Mouse (Mus musculus): ENCODE measurements around the gene Nck2. TPM values are rescaled to one million over a fixed set of nuclear protein-coding genes. Genes with fewer than 3 reads are reported as not detected.

The Nck2 gene
- total and polyA plus RNA-seq, 2 experiments from 2014 or later, result 40.3 to 79.2 TPM

DNA sequence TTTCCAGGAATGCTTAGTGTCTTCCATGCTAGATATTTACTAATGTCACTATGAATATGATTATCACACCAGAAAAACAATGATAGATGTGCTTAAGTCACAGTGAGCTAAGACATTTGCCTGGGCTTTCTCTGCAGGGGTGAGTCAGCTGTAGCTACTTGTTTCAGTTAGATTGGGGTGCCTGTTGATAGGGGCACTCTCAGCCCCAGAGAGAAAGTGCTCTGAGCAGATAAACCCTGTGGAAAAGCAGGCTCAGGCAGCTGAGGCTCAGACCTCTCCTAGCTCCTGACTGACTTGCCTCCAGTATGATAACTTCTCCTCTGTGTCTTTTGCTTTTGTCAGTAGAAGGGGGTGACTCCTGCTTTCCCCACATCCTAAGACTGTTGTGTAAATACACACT lies 30.2 kb upstream of the Nck2 start:
- Histone ChIP-seq H3K27me3 (ENCODE audit: insufficient read depth, low read length) (no peaks in the 10 kb centered on the region), H3K36me3 (ENCODE audit: insufficient read depth) (no peaks in the 10 kb centered on the region), H3K4me1 (ENCODE audit: insufficient read depth) (no peaks in the 10 kb centered on the region), H3K9me3 (ENCODE audit: low read length) (no peaks in the 10 kb centered on the region), H3K27ac (ENCODE audit: low read depth, low read length) (no peak overlapping the region), H3K9ac (no peak overlapping the region), H3K4me2 (ENCODE audit: low read depth) (no peak overlapping the region), H3K4me3 (ENCODE audit: low read depth, low read length) (no peak overlapping the region)
- no peak for ATAC-seq
- no peak for DNase-seq
- no peak for TF ChIP-seq CTCF (IDR thresholded peaks at IDR 0.05; ENCODE audit: low read depth)

GRCm38 (mm10) chr1:43414971-43415370 lies 29.4 kb upstream of the Nck2 start:
- Histone ChIP-seq H3K27me3 (ENCODE audit: insufficient read depth, low read length) (no peaks in the 10 kb centered on the region), H3K36me3 (ENCODE audit: insufficient read depth) (no peaks in the 10 kb centered on the region), H3K4me2 (ENCODE audit: low read depth) (no peak overlapping the region), H3K9me3 (ENCODE audit: low read length) (no peaks in the 10 kb centered on the region), H3K27ac (ENCODE audit: low read depth, low read length) (no peak overlapping the region), H3K9ac (no peak overlapping the region), H3K4me1 (ENCODE audit: insufficient read depth) (no peaks in the 10 kb centered on the region), H3K4me3 (ENCODE audit: low read depth, low read length) (no peak overlapping the region)
- no peak for TF ChIP-seq CTCF (IDR thresholded peaks at IDR 0.05; ENCODE audit: low read depth)
- DNase-seq (no peak), ATAC-seq (no peak)

DNA sequence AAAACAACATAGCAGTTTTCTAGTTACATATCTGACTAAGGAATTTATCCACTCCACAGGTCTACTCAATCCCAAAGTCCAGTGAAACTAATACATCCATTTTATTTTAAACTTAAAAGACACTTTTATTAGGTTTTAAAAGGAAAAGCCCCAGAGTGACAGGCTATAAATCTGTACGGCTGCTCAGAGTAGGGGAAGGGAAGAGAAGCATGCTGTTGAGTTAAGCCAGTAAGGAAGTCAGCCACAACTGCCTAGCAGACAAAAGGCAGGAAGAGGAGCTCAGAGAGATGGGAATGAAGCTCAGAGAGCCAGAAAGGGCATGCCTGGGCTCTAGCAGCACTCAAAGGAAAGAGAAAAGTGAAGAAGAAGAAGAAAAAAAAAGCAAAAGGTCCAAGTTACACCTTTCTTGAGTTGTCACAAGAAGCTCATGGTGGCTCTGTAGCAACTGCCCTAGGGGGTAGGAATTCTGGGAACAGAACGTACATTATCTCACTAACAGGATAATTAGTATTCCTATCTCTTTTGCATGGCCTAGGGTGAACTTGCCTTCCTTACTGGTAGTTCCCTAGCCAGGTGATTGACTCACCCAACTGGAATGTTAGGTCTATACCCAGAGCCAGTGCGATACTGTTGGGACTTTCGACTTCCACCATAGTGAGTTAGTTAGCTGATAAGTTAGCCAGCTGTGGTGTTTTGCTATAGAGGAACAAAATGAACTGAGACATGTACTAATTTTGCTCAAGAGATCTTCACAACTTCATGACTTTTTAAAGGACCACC lies 21.2 kb upstream of the Nck2 start:
- H3K27ac ChIP-seq (ENCODE audit: low read depth, low read length), result no peak overlapping the region
- H3K27me3 ChIP-seq (ENCODE audit: insufficient read depth, low read length), result no peaks in the 10 kb centered on the region
- H3K4me1 ChIP-seq (ENCODE audit: insufficient read depth), result no peaks in the 10 kb centered on the region
- no peak for DNase-seq
- no peak for ATAC-seq
- H3K4me2 ChIP-seq (ENCODE audit: low read depth), result no peak overlapping the region
- no peak overlapping the region for H3K4me3 ChIP-seq (ENCODE audit: low read depth, low read length)
- WGBS, result 84% methylated on average over 4 of the region's 4 CpGs
- no peak overlapping the region for H3K9ac ChIP-seq
- TF ChIP-seq CTCF (IDR thresholded peaks at IDR 0.05; ENCODE audit: low read depth), result no peak
- H3K9me3 ChIP-seq (ENCODE audit: low read length), result 0 out of 2 replicates have a peak, but pooled peaks cover 4% of the 10 kb centered on the region
- no peaks in the 10 kb centered on the region for H3K36me3 ChIP-seq (ENCODE audit: insufficient read depth)

DNA sequence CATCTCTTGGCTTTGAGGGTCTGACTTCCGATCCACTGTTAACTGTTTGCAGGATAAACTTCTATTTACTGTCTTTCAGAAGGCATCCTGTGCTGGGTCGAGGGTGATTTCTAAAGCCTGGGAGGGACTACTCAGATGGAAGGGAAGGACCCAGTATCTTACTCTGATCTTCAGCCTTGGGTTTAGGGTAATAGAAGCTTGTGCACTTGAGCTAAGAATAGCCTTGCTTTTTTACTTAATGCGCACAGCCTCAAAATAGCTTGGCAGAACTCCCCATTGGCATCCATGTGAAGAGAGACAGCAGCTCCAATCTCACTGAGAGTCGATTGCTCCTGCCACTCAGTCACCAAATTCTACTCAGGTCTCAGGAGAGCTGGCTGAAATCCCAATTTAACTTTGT lies 17.9 kb upstream of the Nck2 start:
- peak; percentile 83 for ATAC-seq
- peak overlapping the region; percentile 2; the same call in 1 of the 2 replicates for H3K4me2 ChIP-seq (ENCODE audit: low read depth)
- no peak for TF ChIP-seq CTCF (IDR thresholded peaks at IDR 0.05; ENCODE audit: low read depth)
- H3K4me3 ChIP-seq (ENCODE audit: low read depth, low read length), result no peak overlapping the region
- 24% methylated on average over 4 of the region's 4 CpGs for WGBS
- H3K27me3 ChIP-seq (ENCODE audit: insufficient read depth, low read length), result no peaks in the 10 kb centered on the region
- DNase-seq, result peak; percentile 78
- H3K9me3 ChIP-seq (ENCODE audit: low read length), result 0 out of 2 replicates have a peak, but pooled peaks cover 4% of the 10 kb centered on the region
- H3K4me1 ChIP-seq (ENCODE audit: insufficient read depth), result no peaks in the 10 kb centered on the region
- H3K27ac ChIP-seq (ENCODE audit: low read depth, low read length), result no peak overlapping the region
- no peak overlapping the region for H3K9ac ChIP-seq
- H3K36me3 ChIP-seq (ENCODE audit: insufficient read depth), result no peaks in the 10 kb centered on the region

GRCm38 (mm10) chr1:43426993-43427535 lies 17.3 kb upstream of the Nck2 start:
- no peaks in the 10 kb centered on the region for H3K27me3 ChIP-seq (ENCODE audit: insufficient read depth, low read length)
- H3K4me1 ChIP-seq (ENCODE audit: insufficient read depth), result no peaks in the 10 kb centered on the region
- no peak overlapping the region for H3K9ac ChIP-seq
- no peak overlapping the region for H3K4me3 ChIP-seq (ENCODE audit: low read depth, low read length)
- H3K27ac ChIP-seq (ENCODE audit: low read depth, low read length), result no peak overlapping the region
- no peak overlapping the region for H3K4me2 ChIP-seq (ENCODE audit: low read depth)
- DNase-seq (no peak), ATAC-seq (peak; percentile 42)
- H3K9me3 ChIP-seq (ENCODE audit: low read length), result 0 out of 2 replicates have a peak, but pooled peaks cover 4% of the 10 kb centered on the region
- no peak for TF ChIP-seq CTCF (IDR thresholded peaks at IDR 0.05; ENCODE audit: low read depth)
- 51% methylated on average over 6 of the region's 6 CpGs for WGBS
- no peaks in the 10 kb centered on the region for H3K36me3 ChIP-seq (ENCODE audit: insufficient read depth)

DNA sequence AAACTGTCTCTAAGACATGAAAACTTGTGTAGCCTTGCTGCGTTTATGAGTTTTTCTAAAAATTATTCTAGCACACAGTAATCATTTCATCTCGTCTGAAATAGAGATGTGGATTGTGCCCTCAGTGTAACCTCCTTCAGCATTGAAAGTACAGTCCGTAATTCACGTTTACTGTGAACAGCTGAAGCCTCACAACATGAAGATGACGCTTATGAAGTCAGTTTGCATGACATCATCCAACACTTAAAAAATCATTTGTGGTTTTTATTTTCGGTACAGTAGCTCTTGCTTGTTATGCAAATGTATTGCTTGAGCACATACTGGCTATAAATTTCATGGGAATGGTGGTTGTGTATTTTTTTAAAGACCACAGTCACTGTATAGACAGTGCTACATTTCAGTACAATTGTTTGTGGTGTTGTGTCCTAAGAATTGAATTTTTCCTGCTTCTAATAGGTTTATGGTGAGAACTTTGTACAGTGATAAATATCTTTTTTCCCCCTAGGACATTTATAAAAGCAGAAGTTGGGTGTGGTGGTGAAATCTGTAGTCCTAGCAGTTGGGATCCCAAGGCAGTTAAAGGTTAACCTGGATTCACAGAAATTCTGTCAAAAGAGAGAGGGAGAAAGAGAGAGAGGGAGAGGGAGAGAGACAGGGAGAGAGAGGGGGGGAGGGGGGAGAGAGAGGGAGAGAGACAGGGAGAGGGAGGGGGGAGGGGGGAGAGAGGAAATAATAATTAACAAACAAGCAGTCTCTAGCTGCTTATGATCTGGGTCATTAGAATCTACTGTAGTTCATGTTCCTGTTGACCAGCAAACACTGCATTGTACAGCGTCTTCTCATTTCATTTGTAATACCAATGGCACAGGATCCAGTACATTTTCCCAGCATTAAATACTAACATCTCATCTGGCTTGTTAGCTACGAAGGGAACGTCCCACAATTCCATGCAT lies 14.2 kb upstream of the Nck2 start:
- H3K4me2 ChIP-seq (ENCODE audit: low read depth), result no peak overlapping the region
- DNase-seq (no peak), ATAC-seq (peak; percentile 27; the same call in 1 of the 2 replicates)
- H3K27ac ChIP-seq (ENCODE audit: low read depth, low read length), result no peak overlapping the region
- no peaks in the 10 kb centered on the region for H3K36me3 ChIP-seq (ENCODE audit: insufficient read depth)
- no peak overlapping the region for H3K9ac ChIP-seq
- no peak for TF ChIP-seq CTCF (IDR thresholded peaks at IDR 0.05; ENCODE audit: low read depth)
- 73% methylated on average over 9 of the region's 9 CpGs for WGBS
- H3K4me3 ChIP-seq (ENCODE audit: low read depth, low read length), result no peak overlapping the region
- 0 out of 2 replicates have a peak, but pooled peaks cover 4% of the 10 kb centered on the region for H3K9me3 ChIP-seq (ENCODE audit: low read length)
- H3K27me3 ChIP-seq (ENCODE audit: insufficient read depth, low read length), result no peaks in the 10 kb centered on the region
- H3K4me1 ChIP-seq (ENCODE audit: insufficient read depth), result no peaks in the 10 kb centered on the region
